Mouse (Mus musculus) kidney, embryonic 15.5 days (tissue): Measurements from ENCODE around the gene Ctdspl. TPM values are rescaled to one million over a fixed set of nuclear protein-coding genes. Genes with fewer than 3 reads are reported as not detected.

Experiments used
- ATAC-seq: fragments of 200-750 bp; cut with Nextera tagmentation; replicated peaks from 2 replicates; pipeline ENCODE4 v1.8.0; 2017; ENCODE audit warnings: moderate TSS enrichment; ENCODE audit not compliant: low FRiP score
- H3K27ac ChIP-seq: fragments of 300-500 bp; sonication (generic); 2 replicates; pipeline ENCODE4 v1.5.1; 2015; ENCODE audit warnings: mild to moderate bottlenecking, inconsistent platforms
- H3K27me3 ChIP-seq: fragments of 300-500 bp; sonication (generic); 2 replicates; pipeline ENCODE4 v1.6.1; 2015; ENCODE audit warnings: inconsistent platforms
- H3K36me3 ChIP-seq: fragments of 300-500 bp; sonication (generic); 2 replicates; pipeline ENCODE4 v1.6.1; 2015; ENCODE audit warnings: inconsistent platforms
- H3K4me1 ChIP-seq: fragments of 300-500 bp; sonication (generic); 2 replicates; pipeline ENCODE4 v1.6.1; 2015; ENCODE audit warnings: inconsistent platforms
- H3K4me2 ChIP-seq: fragments of 300-500 bp; sonication (generic); 2 replicates; pipeline ENCODE4 v1.6.1; 2015; ENCODE audit warnings: moderate library complexity, mild to moderate bottlenecking, inconsistent platforms
- H3K4me3 ChIP-seq: fragments of 300-500 bp; sonication (generic); replicated peaks from 2 replicates; pipeline ENCODE4 v1.5.1; 2015; ENCODE audit warnings: mild to moderate bottlenecking, inconsistent platforms
- H3K9ac ChIP-seq: fragments of 300-500 bp; sonication (generic); 2 replicates; pipeline ENCODE4 v1.6.1; 2015; ENCODE audit warnings: mild to moderate bottlenecking, inconsistent platforms
- H3K9me3 ChIP-seq: fragments of 300-500 bp; sonication (generic); replicated peaks from 2 replicates; pipeline ENCODE4 v1.6.1; 2016; ENCODE audit warnings: inconsistent platforms
- WGBS: fragments of 180-500 bp; shearing (Covaris S2); methylation state at CpG from one replicate; pipeline ENCODE4 v1.1.7; 2015; ENCODE audit warnings: mixed read lengths; 5-methylcytosine and 5-hydroxymethylcytosine counted together
- polyA plus RNA-seq: library from polyadenylated mRNA; unstranded; fragments of >200 nt; fragmentation: Nextera tagmentation; extraction: Ambion mirVana; gene quantifications from 2 replicates; pipeline ENCODE4 v1.2.1, GENCODE M21; 2015

Gene Ctdspl
- polyA plus RNA-seq, 1 experiment from 2014 or later, result 24.9 TPM

- Histone ChIP-seq H3K36me3 (peaks cover 14% of the 10 kb centered on the region; the same call in 1 of the 2 replicates), H3K9ac (no peak overlapping the region), H3K4me1 (peaks cover 33% of the 10 kb centered on the region), H3K27me3 (no peaks in the 10 kb centered on the region), H3K27ac (no peak overlapping the region), H3K9me3 (no peaks in the 10 kb centered on the region), H3K4me2 (no peak overlapping the region), H3K4me3 (no peak overlapping the region)
- WGBS, result 46% methylated on average over 2 of the region's 2 CpGs
- ATAC-seq, result no peak
These were observed 24.5 kb downstream of the Ctdspl start for GRCm38 (mm10) chr9:118950751-118951150.

GRCm38 (mm10) chr9:118951381-118951780 is 25.1 kb downstream of the Ctdspl start:
- H3K27me3 ChIP-seq, result no peaks in the 10 kb centered on the region
- H3K4me1 ChIP-seq, result peaks cover 33% of the 10 kb centered on the region
- WGBS, result 90% methylated on average over 7 of the region's 7 CpGs
- H3K4me3 ChIP-seq, result no peak overlapping the region
- no peak overlapping the region for H3K4me2 ChIP-seq
- ATAC-seq, result no peak
- no peaks in the 10 kb centered on the region for H3K9me3 ChIP-seq
- H3K36me3 ChIP-seq, result peaks cover 16% of the 10 kb centered on the region; the same call in 1 of the 2 replicates
- H3K27ac ChIP-seq, result no peak overlapping the region
- H3K9ac ChIP-seq, result no peak overlapping the region

GRCm38 (mm10) chr9:118952180-118952579 is 25.9 kb downstream of the Ctdspl start:
- Histone ChIP-seq H3K9me3 (no peaks in the 10 kb centered on the region), H3K4me3 (no peak overlapping the region), H3K4me1 (peaks cover 35% of the 10 kb centered on the region), H3K4me2 (no peak overlapping the region), H3K9ac (no peak overlapping the region), H3K36me3 (peaks cover 18% of the 10 kb centered on the region; the same call in 1 of the 2 replicates), H3K27me3 (no peaks in the 10 kb centered on the region), H3K27ac (no peak overlapping the region)
- ATAC-seq, result no peak
- 82% methylated on average over 16 of the region's 16 CpGs for WGBS

- Histone ChIP-seq H3K4me3 (no peak overlapping the region), H3K36me3 (peaks cover 25% of the 10 kb centered on the region), H3K9ac (no peak overlapping the region), H3K4me1 (peaks cover 38% of the 10 kb centered on the region), H3K9me3 (no peaks in the 10 kb centered on the region), H3K27me3 (no peaks in the 10 kb centered on the region), H3K4me2 (no peak overlapping the region), H3K27ac (no peak overlapping the region)
- ATAC-seq, result 0 out of 2 replicates have a peak, but pooled peaks have one; percentile 57
- WGBS, result 90% methylated on average over 16 of the region's 16 CpGs
These were observed 27.4 kb downstream of the Ctdspl start for GRCm38 (mm10) chr9:118953465-118954194.

- peak overlapping the region; percentile 85 for H3K27ac ChIP-seq
- H3K9ac ChIP-seq, result no peak overlapping the region
- peaks cover 55% of the 10 kb centered on the region for H3K4me1 ChIP-seq
- H3K9me3 ChIP-seq, result no peaks in the 10 kb centered on the region
- H3K4me3 ChIP-seq, result no peak overlapping the region
- no peak for ATAC-seq
- no peak overlapping the region for H3K4me2 ChIP-seq
- H3K36me3 ChIP-seq, result peaks cover 16% of the 10 kb centered on the region
- H3K27me3 ChIP-seq, result no peaks in the 10 kb centered on the region
- WGBS, result 31% methylated on average over 7 of the region's 7 CpGs
These were observed 32.5 kb downstream of the Ctdspl start for GRCm38 (mm10) chr9:118958802-118959201.

- H3K27ac ChIP-seq, result peak overlapping the region; percentile 83
- H3K9ac ChIP-seq, result no peak overlapping the region; the same call in 1 of the 2 replicates
- peak overlapping the region; percentile 40 for H3K4me2 ChIP-seq
- WGBS, result 13% methylated on average over 16 of the region's 16 CpGs
- no peaks in the 10 kb centered on the region for H3K9me3 ChIP-seq
- no peaks in the 10 kb centered on the region for H3K27me3 ChIP-seq
- peaks cover 67% of the 10 kb centered on the region for H3K4me1 ChIP-seq
- H3K36me3 ChIP-seq, result peaks cover 21% of the 10 kb centered on the region
- ATAC-seq, result peak; percentile 76
- H3K4me3 ChIP-seq, result no peak overlapping the region
These were observed 34.3 kb downstream of the Ctdspl start for GRCm38 (mm10) chr9:118960415-118961091.

- ATAC-seq, result no peak
- 46% methylated on average over 9 of the region's 9 CpGs for WGBS
- Histone ChIP-seq H3K27ac (peak overlapping the region; percentile 48), H3K4me3 (no peak overlapping the region), H3K9me3 (no peaks in the 10 kb centered on the region), H3K4me1 (peaks cover 70% of the 10 kb centered on the region), H3K9ac (no peak overlapping the region), H3K27me3 (no peaks in the 10 kb centered on the region), H3K4me2 (no peak overlapping the region), H3K36me3 (peaks cover 33% of the 10 kb centered on the region)
These were observed 36.9 kb downstream of the Ctdspl start for GRCm38 (mm10) chr9:118963149-118963548.

GRCm38 (mm10) chr9:118964263-118965034 is 38.2 kb downstream of the Ctdspl start:
- H3K36me3 ChIP-seq, result peaks cover 34% of the 10 kb centered on the region

GRCm38 (mm10) chr9:118969810-118970209 is 43.6 kb downstream of the Ctdspl start:
- Histone ChIP-seq H3K4me3 (no peak overlapping the region), H3K27ac (no peak overlapping the region), H3K27me3 (no peaks in the 10 kb centered on the region), H3K4me2 (no peak overlapping the region), H3K9ac (no peak overlapping the region), H3K36me3 (peaks cover 47% of the 10 kb centered on the region), H3K4me1 (peaks cover 48% of the 10 kb centered on the region), H3K9me3 (no peaks in the 10 kb centered on the region)
- 88% methylated on average over 4 of the region's 4 CpGs for WGBS
- no peak for ATAC-seq

More at GRCm38 (mm10) chr9:118964263-118965034, 38.2 kb downstream of the Ctdspl start:
- Histone ChIP-seq H3K4me2 (0 out of 2 replicates have a peak overlapping the region, but pooled peaks have one; percentile 10), H3K27ac (peak overlapping the region; percentile 78), H3K27me3 (no peaks in the 10 kb centered on the region), H3K4me1 (peaks cover 60% of the 10 kb centered on the region), H3K9me3 (no peaks in the 10 kb centered on the region), H3K9ac (no peak overlapping the region), H3K4me3 (no peak overlapping the region)
- ATAC-seq, result peak; percentile 24
- WGBS, result 30% methylated on average over 18 of the region's 18 CpGs

GRCm38 (mm10) chr9:118973028-118973427 is 46.8 kb downstream of the Ctdspl start:
- Histone ChIP-seq H3K27me3 (no peaks in the 10 kb centered on the region), H3K27ac (peak overlapping the region; percentile 90), H3K36me3 (peaks cover 22% of the 10 kb centered on the region), H3K4me3 (no peak overlapping the region), H3K4me1 (peaks cover 63% of the 10 kb centered on the region), H3K4me2 (no peak overlapping the region), H3K9ac (no peak overlapping the region), H3K9me3 (no peaks in the 10 kb centered on the region)
- no peak for ATAC-seq
- 78% methylated on average over 7 of the region's 7 CpGs for WGBS

GRCm38 (mm10) chr9:118973566-118973965 is 47.3 kb downstream of the Ctdspl start:
- Histone ChIP-seq H3K9me3 (no peaks in the 10 kb centered on the region), H3K4me1 (peaks cover 65% of the 10 kb centered on the region), H3K4me2 (no peak overlapping the region), H3K9ac (no peak overlapping the region), H3K4me3 (no peak overlapping the region), H3K27me3 (no peaks in the 10 kb centered on the region), H3K27ac (peak overlapping the region; percentile 90), H3K36me3 (peaks cover 21% of the 10 kb centered on the region)
- no peak for ATAC-seq
- WGBS, result 71% methylated on average over 5 of the region's 5 CpGs

- H3K9me3 ChIP-seq, result no peaks in the 10 kb centered on the region
- H3K4me2 ChIP-seq, result no peak overlapping the region
- H3K36me3 ChIP-seq, result peaks cover 21% of the 10 kb centered on the region
- peaks cover 63% of the 10 kb centered on the region for H3K4me1 ChIP-seq
- WGBS, result 29% methylated on average over 5 of the region's 5 CpGs
- no peak overlapping the region for H3K9ac ChIP-seq
- H3K27me3 ChIP-seq, result no peaks in the 10 kb centered on the region
- no peak for ATAC-seq
- peak overlapping the region; percentile 90 for H3K27ac ChIP-seq
- H3K4me3 ChIP-seq, result no peak overlapping the region
These were observed 47.9 kb downstream of the Ctdspl start for GRCm38 (mm10) chr9:118974148-118974547.
